Mouse (Mus musculus): ENCODE measurements around the gene Gm13102.
"Not testable (repeated sequence)": the region's sequence is repeated elsewhere in the genome, so short reads cannot be mapped to it uniquely, and the experiment has no call there.

Gene Gm13102

DNA sequence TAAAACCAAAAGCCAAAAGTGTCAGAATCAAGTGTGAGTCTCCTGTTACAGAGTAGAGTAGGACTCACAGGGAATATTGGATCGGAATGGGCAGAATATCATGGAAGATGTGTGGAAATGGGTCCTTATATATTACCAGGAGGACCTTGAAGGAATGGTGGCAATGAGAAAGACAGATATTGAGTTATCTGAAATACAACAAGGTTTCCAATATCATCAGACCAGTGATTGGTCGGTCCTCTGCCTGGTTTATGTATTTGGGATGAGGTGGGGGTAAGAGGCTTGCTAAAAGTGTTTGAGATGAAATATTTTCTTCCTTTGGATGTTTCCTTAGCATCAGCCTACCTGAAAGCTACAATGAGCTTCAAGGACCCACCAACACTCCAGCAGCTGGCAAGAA is at the start of gene Gm13102:
Gene Gm13102, plus strand, starts transcription at position 301 of the 400 bp plus-strand sequence.
- DNase-seq (ENCODE audit: low read depth, low spot score) = not testable (repeated sequence)

DNA sequence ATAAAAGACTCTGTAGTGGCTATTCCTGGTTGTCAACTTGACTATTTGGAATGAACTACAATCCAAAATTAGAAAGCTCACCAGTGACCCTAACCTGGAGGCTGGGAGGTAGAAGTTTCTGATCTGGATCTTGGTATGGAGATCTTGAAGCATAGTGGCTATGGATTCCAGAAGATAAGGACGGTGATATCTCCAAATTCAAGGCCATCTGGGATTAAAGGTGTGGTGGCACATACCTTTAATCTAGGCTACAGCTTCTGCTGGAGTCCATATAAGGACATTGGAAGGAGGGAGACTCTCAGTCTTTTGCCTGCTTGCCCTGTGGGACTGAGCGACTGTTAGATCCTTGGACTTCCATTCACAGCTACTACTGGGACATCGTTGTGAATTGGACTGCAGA is 47.4 kb upstream of the Gm13102 start, which contains the start of gene Pramel4:
Gene Pramel4, plus strand, starts transcription at position 301 of the 400 bp plus-strand sequence.
- DNase-seq (ENCODE audit: low read depth, low spot score) = not testable (repeated sequence)

Data from embryo, embryonic 11.5 days (tissue).